Mouse (Mus musculus) thymus, postnatal 4 days (tissue): Measurements from ENCODE around the gene Kansl2.
A peak's percentile ranks its signal among the peaks of the same experiment; 100 is the strongest.
"Not testable (repeated sequence)": the region's sequence is repeated elsewhere in the genome, so short reads cannot be mapped to it uniquely, and the experiment has no call there.

Experiments
- DNase-seq: peaks from one replicate; pipeline ENCODE4 v3.0.0; 2021

Gene Kansl2

DNA sequence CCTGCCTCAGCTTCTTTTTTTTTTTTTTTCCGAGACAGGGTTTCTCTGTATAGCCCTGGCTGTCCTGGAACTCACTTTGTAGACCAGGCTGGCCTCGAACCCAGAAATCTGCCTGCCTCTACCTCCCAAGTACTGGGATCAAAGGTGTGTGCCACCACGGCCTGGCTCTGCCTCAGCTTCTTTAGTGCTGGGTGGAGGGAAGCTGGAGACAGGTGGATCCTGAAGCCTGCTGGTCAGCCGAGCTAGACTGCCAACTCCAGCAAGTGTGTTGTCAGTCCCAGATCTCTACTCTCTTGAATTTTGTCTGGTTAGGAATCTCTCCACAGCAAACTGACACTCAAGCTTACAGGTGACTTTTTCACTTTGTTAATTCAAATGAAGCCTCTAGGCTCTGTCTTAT, 1.9 kb upstream of the Kansl2 start:
- no peak for DNase-seq

DNA sequence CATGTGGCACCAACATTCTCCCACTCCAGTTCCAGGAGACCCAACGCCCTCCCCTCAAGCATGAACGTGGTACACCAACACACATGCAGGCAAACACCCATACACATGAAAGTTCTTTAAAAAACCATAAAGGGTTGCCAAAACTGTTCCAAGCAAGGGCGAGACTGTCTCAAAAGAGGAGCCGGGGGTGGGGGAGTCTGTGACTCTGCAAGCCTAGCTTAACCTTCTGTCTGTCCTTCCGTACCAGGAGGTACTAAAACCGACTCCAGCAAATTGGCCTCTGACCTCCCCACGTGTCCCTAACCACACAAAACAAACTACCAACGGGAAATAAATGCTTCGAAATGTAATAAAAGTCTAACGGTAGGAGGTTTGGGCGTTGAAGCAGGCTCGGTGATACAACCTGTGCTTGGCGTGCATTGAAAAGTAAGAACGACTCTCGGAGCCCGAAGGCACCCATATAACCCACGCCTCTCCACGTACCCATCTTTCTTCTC, 981 bp downstream of the Kansl2 start:
- DNase-seq = peak; percentile 44

DNA sequence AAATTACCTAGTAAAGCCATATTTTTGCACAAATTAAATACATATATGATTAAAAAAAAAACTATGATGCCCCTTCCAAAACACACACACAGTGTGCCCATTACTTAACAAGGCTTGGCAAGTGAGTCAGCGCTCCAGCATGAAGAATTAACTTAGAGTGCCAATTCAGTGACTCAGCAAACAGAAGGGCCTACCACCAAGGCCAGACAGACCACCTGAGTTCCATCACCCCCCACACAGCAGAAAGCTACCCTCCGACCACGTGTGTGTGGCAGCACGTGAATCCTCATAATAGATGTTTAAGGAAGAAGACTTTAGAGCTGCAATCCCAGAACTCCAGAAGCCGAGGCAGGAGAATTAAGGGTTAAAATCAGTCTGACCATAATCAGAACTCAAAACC, 1.8 kb downstream of the Kansl2 start:
- DNase-seq = no peak

DNA sequence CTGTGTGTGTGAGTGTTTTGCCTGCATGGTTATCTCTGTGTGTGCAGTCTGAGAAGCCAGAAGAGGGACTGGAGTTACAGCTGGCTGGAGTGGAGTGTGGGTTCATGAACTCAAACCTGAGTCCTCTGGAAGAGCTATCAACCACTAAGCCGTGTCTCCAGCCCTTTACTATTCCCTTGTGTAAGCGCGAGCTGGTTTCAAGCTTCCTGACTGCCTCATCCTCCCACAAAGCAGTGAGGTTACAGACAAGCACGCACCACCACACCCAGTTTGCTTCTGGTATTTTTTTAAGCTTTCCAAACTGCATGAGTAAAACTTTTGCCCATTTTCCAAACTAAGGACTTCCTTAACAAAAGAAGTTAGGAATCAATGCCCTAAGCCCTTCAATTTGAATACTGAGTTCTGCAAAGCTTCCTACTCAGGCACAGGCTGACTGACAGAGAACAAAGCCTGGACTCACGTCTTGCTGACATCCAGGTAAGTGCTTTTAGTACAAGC, 5.9 kb downstream of the Kansl2 start:
- DNase-seq = no peak

DNA sequence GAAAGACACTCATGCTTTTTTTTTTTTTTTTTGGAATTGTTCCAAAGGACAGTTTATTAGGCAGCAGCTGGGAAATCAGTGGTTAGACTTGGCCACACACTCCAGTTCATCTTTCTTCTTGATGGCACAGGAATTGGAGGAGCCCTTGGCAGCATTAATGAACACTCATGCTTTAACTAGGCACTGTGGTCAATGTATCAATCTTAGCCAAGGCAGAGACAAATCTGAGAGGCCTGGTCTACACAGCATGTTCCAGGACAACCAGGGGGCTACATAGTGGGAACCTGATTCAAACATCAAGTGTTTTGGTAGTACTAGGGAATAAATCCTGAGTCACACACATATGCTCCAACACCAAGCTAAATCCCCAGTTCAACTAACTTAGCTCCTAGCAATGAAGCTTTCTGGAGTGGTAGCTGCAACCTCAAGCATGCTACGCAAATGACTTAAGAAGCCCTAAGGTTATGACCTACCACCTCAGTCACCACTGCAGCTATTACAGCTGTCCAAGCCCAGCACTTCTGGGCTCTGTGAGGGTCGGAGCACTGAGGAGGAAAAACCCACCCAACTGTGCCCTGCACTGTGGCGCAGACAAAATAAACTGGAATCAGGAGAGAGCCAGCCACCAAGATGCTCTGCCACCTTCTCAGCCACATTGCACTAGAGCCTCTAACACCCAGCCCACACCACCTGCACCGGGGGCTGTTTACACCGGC, 6.8 kb downstream of the Kansl2 start:
- DNase-seq = no peak

DNA sequence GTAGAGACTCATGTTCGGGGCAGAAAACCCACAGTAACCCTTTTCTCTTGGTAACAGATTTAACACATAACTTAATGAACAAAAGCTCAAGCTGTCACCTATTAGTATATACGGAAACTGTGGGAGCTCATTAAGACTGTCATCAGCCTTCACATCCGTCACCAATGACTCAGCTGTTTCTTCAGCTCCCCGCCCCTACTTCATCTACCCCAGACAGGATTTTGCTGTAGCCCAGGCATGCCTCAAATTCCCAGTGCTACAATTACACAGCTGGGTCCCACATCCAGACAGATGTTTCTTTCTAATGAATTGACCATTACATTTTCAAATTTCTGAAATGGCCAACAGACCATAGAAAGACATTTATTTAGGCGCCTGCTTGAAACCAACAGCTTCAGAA, 8.0 kb downstream of the Kansl2 start:
- DNase-seq = no peak

DNA sequence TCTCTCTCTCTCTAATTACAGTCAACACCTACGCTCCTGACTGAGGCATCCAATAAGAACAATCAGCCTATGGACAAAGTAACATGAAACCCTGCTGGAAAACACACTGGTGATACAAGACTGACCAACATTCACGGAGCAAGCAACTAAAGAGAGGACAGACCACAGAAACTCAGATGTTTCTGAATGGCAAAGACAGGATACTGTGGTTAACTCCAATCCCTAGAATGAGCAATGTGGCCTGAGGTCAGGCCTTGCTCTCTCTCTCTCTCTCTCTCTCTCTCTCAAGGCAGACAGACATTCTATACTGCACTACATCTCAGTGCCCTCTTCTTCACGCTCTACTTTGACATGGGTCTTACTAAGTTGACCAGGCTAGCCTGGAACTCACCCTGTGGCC, 12.8 kb downstream of the Kansl2 start:
- DNase-seq = no peak

DNA sequence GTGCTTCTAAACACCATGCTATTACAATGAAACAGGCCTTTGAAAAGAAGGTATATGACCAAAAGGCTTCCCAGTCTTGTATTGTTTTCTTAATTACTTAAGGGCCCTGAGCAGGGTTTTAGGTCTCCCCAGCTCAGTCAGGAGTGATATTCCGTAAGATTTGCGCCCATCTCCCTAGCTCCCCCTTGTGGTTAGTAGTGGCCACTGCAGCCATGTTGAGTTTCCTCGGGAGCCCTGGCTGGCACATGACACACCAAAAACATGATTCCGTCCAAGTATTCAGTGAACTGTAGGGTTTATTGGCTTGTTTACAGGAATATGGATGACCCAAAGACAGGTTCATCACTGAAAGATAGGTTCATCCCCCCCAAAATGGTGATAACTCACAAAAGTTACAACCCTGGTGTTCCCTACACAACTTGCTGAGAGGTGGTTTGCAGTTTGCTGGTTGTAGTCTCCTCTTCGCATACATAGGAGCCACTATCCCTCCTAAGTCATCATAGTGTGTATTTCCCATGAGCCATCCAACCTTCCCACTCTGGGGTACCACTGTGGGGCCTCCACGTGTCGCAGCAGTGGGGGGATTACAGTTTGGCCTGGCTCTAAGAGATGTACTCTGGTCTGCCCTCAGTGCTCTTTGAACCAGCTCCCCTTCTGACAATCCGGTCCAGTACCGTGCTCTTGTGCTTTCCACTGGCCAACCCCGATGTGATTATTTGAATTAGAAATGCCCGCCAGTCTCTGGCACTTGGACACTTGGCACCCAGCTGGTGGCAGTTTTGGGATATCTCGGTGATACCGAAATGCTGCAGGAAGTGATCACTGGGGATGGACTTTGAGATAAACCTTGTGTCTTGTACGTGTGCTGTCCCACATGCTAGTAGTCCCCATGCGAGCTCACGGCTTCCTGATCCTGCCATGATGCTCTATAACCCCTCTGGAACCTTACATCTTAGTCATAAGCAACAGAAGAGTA, 16.4 kb downstream of the Kansl2 start:
- DNase-seq = peak; percentile 75

DNA sequence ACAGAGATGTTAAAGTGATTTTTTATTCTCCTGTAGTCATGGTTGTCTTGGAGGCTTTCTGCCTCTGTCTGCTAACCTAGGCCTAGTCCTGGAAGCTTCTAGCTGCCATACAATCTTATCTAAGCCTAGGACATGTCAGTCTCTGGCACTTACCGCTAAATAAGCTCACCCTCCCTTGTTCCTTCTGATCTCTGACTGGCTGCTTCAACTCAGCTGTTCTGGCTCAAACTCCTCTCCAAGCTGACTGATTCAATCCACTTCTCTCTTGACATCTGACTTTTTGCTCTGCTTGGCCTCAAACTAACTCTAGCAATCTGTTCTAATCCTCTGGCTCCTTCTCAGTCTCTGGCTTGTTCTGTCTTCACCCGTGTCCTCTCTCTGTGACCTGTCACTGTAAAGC, 19.2 kb downstream of the Kansl2 start:
- not testable (repeated sequence) for DNase-seq

DNA sequence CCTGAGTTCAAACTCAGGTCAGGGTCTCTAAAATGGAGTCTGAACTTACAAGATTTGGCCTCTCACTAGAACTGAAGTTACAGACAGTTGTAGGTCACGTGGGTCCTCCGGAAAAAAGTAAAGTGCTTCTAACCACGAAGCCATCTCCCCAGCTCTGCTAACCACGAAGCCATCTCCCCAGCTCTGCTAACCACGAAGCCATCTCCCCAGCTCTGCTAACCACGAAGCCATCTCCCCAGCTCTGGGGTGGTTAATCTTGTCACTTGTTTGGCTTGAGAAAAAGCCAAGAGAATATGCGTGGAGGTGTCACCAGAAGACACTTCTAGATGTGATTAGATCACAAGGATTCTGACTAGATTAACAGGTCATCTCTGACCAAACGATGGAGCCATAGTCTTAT, 19.9 kb downstream of the Kansl2 start:
- peak; percentile 44 for DNase-seq

DNA sequence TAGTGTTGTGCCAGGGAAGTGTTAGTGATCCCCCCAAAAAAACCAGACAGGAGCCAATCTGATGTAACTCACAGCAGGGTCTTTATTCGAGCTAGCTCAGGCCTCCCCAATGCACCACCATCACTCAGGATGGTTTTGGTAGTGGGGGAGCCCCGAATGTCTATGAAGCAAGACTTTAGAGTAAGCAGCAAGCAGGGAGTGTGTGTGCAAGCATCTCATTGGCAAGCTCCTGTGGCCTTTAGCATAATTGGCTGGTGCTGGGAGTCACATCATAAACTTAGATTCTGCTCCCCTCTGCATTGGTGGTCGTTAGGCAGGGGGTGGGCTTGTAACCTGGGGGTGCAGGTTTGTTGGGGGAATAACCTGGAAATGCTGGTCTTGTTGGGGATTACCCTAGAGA, 20.4 kb downstream of the Kansl2 start:
- DNase-seq = not testable (repeated sequence)

DNA sequence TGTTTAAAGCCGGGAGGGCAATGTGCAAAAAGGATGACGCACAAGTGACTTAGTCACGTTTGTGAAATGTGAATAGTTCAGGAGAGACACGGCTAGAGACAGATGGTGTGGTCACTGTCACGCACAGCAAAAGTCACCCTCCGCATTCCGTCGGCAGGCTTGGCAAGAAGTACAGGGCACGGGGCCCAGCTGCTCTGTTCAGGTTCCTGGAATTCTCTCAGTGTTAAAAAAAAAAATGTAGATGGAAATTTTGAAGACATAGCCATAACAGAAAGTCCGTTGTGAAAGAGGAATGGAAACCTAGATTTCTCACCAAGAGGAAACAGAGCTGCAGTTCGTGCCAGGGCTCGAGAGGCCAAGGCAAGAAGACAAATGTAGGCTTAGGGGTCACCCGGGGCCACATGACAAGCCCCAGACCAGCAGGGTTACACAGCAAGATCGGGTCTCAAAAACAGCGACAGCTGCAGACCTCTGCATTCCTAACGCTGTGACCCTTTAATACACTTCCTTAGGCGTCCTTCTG, 21.2 kb downstream of the Kansl2 start:
- no peak for DNase-seq

DNA sequence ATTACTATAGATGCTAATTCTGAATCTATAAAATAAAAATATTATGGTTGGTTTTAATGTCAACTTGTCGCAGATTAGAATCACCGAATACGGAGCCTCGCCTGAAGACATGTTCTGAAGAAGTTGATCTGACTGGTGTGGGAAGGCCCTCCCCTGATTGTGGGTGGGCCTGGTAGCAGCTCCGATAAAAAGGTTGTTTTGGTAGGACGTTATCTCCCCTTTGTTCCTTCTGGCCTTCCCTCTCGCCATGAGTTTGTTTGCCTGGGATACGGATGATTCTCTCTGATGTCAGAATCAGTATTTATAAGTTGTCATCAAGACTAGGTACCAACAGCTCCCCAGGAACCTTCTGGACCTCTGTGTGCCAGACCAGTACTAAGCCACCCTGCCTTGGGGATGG, 21.8 kb downstream of the Kansl2 start:
- no peak for DNase-seq

DNA sequence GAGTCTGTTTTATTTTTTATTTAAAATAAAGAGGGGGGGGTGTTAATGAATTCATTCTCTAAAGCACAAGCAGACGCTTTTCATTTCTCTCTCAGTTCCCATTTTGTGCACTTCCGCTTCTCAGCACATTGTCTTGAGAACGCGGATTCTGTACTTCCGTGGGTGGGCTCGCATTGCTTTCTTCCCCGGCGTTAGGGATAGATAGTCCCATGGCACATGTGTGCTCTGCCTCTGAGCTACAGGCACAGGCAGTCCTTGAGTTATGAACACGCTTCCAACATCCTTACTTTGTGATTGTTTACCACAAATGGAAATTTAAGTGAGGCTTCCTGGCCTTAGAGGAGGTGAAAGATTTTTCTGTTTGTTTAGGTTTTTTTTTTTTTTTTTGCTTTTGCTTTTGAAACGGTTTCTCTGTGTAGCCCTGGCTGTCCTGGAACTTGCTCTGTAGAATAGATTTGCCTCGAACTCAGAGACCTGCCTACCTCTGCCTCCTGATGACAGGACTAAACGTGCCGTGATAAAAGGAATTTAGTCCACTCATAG, 22.6 kb downstream of the Kansl2 start:
- DNase-seq = peak; percentile 59

DNA sequence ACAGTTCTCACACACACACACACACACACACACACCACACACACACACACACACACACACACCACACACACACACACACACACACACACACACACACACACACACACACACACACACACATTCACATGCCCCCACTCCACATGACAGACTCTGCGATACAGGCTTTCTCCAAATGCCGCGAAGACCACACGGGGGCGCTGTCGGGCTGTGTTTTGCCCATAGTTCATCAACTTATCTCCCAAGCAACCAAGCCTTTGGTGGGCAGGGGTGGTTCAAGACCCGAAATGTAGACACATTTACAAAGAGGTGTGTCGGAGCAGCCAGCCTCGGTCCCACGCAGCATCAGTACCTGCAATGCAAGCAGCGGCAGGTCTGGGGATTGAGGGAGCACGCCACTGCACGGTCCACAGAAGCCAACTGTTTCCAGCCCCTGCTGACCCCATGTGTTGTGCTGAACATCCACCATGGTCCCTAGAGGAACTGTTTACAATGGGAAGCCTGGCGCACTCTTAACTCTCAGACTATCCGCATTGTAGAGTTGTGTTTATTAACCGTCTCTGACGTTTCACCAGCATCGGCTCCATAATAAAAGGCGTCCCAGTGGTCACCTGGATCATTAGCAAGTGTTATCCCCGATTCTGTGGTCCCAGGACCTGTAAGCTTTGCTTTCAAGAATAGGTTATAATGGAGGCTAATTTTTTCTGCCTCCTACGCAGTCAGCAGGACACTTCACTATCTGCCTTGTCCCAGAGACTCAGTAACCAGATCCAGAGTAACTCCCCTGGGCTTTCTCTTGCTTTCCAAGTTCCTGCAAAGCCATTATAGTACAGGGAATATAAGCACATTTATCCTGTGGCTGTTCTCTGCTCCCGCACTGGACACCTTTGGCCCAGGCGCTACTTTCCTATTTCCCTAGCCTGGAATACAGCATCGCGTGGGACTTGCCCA, 23.4 kb downstream of the Kansl2 start:
- peak; percentile 94 for DNase-seq

DNA sequence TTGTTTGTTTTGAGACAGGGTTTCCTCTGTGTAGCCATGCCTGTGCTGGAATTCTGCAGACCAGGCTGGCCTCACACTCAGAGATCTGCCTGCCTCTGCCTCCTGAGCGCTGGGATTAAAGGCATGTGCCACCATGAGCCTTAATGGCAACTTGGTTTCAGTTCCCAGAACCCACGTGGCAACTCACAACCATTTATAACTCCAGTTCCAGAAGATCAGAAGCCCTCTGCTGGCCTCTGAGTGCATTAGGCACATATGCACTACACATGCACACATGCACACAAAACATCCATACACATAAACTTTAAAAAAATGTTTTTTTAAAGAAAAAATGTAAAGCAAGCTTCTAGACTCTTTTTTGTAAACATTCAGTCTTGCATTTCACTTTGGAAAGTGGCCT, 24.7 kb downstream of the Kansl2 start:
- DNase-seq = no peak

DNA sequence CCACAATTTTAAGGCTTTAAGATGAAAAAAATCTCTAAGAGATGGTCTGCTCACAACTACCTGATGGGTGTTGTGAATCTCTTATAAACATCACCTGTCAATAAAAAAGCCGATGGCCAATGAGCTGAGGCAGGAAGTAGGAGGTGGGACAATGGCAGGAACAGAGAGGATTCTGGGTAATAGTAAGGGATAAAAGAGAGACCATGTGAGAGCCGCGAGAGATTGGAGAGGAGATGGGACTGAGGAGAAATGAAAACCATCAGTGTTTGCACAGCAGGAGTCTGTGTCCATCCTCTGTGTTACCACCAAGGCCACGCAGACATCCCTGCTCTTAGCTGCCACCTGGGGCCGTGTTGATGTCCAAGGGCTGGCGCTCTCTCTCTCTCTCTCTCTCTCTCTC, 26.7 kb downstream of the Kansl2 start:
- no peak for DNase-seq

DNA sequence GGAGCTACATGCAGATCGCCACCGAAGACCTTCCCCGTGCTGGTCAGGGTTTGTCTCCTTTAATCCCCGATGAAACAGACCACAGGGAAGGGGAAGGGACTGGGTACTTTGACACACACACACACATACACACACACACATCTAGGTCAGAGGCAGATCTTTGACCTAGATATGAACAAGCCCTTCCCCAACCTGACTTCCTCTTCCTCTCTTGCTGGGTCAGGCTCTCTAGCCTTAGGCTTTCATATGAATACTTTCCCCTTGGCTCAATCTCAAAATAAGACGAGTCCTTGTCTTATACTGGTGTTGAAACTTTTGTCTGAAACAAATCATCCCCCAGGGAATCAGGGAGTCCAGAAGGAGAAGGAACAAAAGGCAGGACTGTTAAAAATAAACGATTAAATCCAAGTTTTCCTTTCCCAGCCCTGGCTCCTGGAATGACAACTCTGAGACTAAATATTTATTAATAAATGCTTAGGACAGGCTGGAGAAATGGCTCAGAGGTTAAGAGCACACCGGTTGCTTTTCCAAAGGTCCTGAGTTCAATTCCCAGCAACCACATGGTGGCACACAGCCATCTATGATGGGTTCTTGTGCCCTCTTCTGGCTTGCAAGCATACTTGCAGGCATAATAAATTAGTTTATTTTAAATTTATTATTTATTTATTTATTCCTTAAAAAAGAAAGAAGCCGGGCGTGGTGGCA, 27.7 kb downstream of the Kansl2 start:
- DNase-seq = peak; percentile 36

DNA sequence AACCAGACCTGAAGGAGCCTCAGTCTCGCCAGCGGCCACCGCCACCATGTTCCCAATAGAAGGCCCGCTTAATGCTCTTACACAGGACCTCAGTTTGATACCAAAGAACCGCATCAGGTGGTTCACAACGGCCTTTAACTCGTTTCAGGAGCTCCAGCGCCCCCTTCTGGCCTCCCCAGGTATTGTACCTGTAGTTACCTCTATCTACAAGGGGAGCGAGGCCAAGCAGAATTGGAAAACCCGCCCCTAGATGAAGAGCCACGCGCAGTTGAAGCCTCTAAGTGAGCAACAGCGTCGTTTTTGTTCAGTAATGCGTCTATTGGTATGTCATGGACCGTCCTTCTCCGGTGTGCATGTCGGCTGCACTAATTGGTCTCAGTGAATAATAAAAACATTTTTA, 29.6 kb downstream of the Kansl2 start:
- peak; percentile 94 for DNase-seq

DNA sequence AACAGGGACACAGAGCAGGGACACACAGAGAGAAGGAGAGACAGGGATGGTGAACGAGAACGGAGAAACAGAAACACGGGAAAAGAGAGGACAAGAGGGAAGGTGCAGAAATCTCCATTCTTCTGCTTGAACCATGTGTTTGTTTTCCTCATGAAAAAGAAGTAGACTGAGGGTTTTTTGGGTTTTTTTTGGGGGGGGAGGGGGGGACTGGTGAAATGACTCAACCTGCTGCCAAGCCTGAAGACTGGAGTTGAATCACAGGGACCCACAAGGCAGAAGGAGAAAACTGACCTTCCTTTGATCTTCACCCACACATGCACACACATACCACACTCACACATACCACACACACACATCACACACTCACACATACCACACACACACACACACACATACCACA, 30.7 kb downstream of the Kansl2 start:
- DNase-seq = no peak

DNA sequence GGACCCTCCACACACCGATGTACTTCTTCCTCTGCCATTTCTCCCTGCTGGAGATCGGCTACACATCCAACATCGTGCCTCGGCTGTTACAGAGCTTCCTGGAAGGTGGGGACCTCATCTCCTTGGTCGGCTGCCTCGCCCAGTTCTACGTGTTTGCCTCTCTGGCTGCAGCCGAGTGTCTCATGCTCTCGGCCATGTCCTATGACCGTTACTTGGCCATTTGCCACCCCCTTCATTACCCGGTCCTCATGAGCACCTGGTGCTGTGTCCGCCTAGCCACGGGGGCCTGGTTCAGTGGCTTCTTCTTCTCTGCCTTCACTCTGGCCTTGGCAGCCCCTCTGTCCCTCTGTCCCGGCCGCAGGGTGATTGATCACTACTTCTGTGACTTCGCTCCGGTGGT, 36.4 kb downstream of the Kansl2 start:
- no peak for DNase-seq
